Mouse (Mus musculus) limb, embryonic 13.5 days (tissue): Measurements from ENCODE around the gene Timp3. TPM values are rescaled to one million over a fixed set of nuclear protein-coding genes. Genes with fewer than 3 reads are reported as not detected.

ENCODE experiments used
- ATAC-seq: fragments of 200-750 bp; cut with Nextera tagmentation; 2 replicates; pipeline ENCODE4 v1.8.0; 2017; ENCODE audit warnings: low read depth, moderate number of reproducible peaks, moderate TSS enrichment; ENCODE audit not compliant: low FRiP score
- H3K27ac ChIP-seq: fragments of 300-500 bp; sonication (generic); 2 replicates; pipeline ENCODE4 v1.5.1; 2015; ENCODE audit warnings: inconsistent platforms, mild to moderate bottlenecking, moderate library complexity
- H3K27me3 ChIP-seq: fragments of 300-500 bp; sonication (generic); 2 replicates; pipeline ENCODE4 v1.6.1; 2015; ENCODE audit warnings: mild to moderate bottlenecking, inconsistent platforms
- H3K36me3 ChIP-seq: fragments of 300-500 bp; sonication (generic); 2 replicates; pipeline ENCODE4 v1.6.1; 2015; ENCODE audit warnings: inconsistent platforms, mild to moderate bottlenecking, moderate library complexity
- H3K4me1 ChIP-seq: fragments of 300-500 bp; sonication (generic); 2 replicates; pipeline ENCODE4 v1.6.1; 2015; ENCODE audit warnings: inconsistent platforms
- H3K4me2 ChIP-seq: fragments of 300-500 bp; sonication (generic); replicated peaks from 2 replicates; pipeline ENCODE4 v1.6.1; 2015; ENCODE audit warnings: inconsistent platforms, mild to moderate bottlenecking, moderate library complexity
- H3K4me3 ChIP-seq: fragments of 300-500 bp; sonication (generic); 2 replicates; pipeline ENCODE4 v1.5.1; 2015; ENCODE audit warnings: moderate library complexity, mild to moderate bottlenecking, inconsistent platforms
- H3K9ac ChIP-seq: fragments of 300-500 bp; sonication (generic); 2 replicates; pipeline ENCODE4 v1.6.1; 2015; ENCODE audit warnings: mild to moderate bottlenecking, inconsistent platforms
- H3K9me3 ChIP-seq: fragments of 300-500 bp; sonication (generic); 2 replicates; pipeline ENCODE4 v1.6.1; 2016; ENCODE audit warnings: inconsistent platforms
- WGBS: fragments of 180-500 bp; shearing (Covaris S2); methylation state at CpG from one replicate; pipeline ENCODE4 v1.1.7; 2015; 5-methylcytosine and 5-hydroxymethylcytosine counted together
- polyA plus RNA-seq: library from polyadenylated mRNA; unstranded; fragments of >200 nt; fragmentation: Nextera tagmentation; extraction: Ambion mirVana; gene quantifications from 2 replicates; pipeline ENCODE4 v1.2.1, GENCODE M21; 2015

Timp3 gene
- 81.8 and 89.5 TPM in 2 replicates for polyA plus RNA-seq

DNA sequence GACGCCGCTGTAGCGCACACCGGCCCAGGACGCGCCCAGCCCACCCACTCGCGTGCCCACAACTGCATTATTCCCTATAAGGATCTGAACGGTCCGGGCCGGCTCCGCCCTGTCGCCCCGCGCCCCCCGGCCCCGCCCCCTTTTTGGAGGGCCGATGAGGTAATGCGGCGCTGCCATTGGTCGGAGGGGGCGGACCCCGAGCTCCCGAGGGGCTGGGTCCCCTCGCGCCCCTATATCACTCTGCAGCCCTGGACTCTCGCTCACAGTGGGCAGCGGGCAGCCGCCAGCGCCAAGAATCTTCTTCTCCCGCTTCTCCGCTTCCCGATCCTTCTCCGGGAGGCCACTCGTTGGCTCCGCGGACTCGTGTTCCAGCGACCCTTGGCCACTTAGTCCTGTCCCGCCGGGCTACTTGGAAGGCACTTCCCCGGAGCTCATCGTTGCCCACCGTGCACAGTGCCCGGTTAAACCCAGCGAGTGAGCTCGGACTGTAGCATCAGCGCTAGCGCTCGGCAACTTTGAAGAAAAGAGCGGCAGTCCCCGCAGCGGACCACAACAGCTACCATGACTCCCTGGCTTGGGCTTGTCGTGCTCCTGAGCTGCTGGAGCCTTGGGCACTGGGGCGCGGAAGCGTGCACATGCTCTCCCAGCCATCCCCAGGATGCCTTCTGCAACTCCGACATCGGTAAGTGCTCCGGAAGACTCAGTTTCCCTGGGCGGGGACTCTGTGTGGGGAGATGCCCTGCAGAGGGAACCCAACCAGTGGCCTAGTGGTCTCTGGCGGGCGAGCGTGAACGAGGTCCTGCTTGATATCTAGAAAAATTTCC is at the start of gene Timp3:
Timp3 (plus strand) TSS at position 80 of the 824 bp plus-strand sequence.
- ATAC-seq, result peak; percentile 83
- peaks cover 3% of the 10 kb centered on the region; the same call in 1 of the 2 replicates for H3K36me3 ChIP-seq
- WGBS, result 1% methylated on average over 65 of the region's 65 CpGs
- peak within 1 kb of the TSS; percentile 86 for H3K27ac ChIP-seq
- no peaks in the 10 kb centered on the region for H3K27me3 ChIP-seq
- peak within 1 kb of the TSS; percentile 67 for H3K4me3 ChIP-seq
- no peaks in the 10 kb centered on the region for H3K9me3 ChIP-seq
- H3K4me2 ChIP-seq, result peak within 1 kb of the TSS; percentile 87
- peak within 1 kb of the TSS; percentile 92 for H3K9ac ChIP-seq
- H3K4me1 ChIP-seq, result peaks cover 55% of the 10 kb centered on the region

DNA sequence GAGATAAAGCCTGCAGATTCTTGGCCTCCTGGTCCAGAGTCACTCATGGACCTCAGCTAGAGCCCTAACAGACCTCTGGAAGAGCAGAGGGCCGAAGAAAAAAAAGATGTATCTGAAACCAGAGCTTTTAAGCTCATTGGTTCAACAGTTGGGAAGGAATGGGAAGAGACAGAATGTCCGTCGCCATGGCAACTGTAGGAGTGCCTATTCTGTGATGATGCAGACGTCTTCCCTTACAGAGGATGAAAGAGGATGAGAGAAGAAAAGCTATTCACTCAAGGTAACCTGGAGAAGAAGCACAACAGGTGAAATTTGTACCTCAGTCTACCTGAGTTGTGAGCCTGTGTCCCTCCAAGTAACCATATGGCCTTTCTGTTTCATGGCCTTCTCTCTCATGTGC is 44.0 kb upstream of the Timp3 start:
- no peak overlapping the region for H3K27ac ChIP-seq
- H3K9me3 ChIP-seq, result 0 out of 2 replicates have a peak, but pooled peaks cover 4% of the 10 kb centered on the region
- H3K27me3 ChIP-seq, result no peaks in the 10 kb centered on the region
- H3K4me3 ChIP-seq, result no peak overlapping the region
- WGBS, result 62% methylated on average over 4 of the region's 4 CpGs
- H3K4me1 ChIP-seq, result 0 out of 2 replicates have a peak, but pooled peaks cover 3% of the 10 kb centered on the region
- no peaks in the 10 kb centered on the region for H3K36me3 ChIP-seq
- no peak for ATAC-seq
- no peak overlapping the region for H3K9ac ChIP-seq
- no peak overlapping the region for H3K4me2 ChIP-seq

DNA sequence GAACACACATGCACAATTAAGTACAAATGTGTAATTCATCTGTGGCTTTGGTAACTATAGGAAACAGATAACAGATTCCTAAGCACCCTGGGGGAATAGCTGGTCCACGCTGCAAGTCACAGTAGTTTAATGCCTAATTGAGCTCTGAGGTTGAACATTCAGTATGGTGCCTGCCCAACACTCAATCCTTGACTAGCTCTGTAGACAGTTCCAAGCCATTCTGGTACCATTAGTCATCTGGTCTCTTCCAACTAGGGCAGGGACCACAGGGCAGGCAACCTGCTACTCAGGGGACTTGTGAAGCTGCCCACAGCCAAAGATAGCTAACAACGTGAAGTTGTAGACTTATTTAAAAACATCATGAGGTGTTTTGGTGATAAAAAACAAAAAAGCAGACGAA is 43.1 kb upstream of the Timp3 start:
- 80% methylated on average over 3 of the region's 3 CpGs for WGBS
- Histone ChIP-seq H3K9me3 (0 out of 2 replicates have a peak, but pooled peaks cover 4% of the 10 kb centered on the region), H3K9ac (no peak overlapping the region), H3K27ac (no peak overlapping the region), H3K4me2 (no peak overlapping the region), H3K4me3 (no peak overlapping the region), H3K36me3 (no peaks in the 10 kb centered on the region), H3K27me3 (no peaks in the 10 kb centered on the region), H3K4me1 (0 out of 2 replicates have a peak, but pooled peaks cover 3% of the 10 kb centered on the region)
- no peak for ATAC-seq

DNA sequence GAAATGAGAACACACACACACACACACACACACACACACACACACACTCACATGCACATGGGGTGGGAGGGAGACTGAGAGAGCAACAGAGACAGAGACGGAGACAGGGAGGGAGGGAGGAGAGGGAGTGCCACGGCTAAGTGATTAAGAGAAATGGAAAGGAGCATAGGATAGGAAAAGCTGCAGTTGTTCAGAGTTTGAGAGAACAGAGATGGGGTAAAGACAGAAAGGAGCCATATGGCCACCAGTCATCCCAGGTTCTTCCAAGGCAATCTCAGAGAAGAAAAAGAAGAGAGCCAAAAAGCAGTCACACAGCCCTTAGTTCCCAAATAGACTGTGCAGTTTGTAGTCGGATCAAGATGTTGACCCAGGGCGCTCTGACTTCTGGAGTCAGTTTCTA is 42.1 kb upstream of the Timp3 start:
- 0 out of 2 replicates have a peak, but pooled peaks cover 3% of the 10 kb centered on the region for H3K4me1 ChIP-seq
- no peaks in the 10 kb centered on the region for H3K36me3 ChIP-seq
- WGBS, result 59% methylated on average over 4 of the region's 4 CpGs
- H3K4me2 ChIP-seq, result no peak overlapping the region
- H3K9me3 ChIP-seq, result 0 out of 2 replicates have a peak, but pooled peaks cover 4% of the 10 kb centered on the region
- no peak overlapping the region for H3K27ac ChIP-seq
- no peaks in the 10 kb centered on the region for H3K27me3 ChIP-seq
- H3K4me3 ChIP-seq, result no peak overlapping the region
- ATAC-seq, result no peak
- no peak overlapping the region for H3K9ac ChIP-seq

DNA sequence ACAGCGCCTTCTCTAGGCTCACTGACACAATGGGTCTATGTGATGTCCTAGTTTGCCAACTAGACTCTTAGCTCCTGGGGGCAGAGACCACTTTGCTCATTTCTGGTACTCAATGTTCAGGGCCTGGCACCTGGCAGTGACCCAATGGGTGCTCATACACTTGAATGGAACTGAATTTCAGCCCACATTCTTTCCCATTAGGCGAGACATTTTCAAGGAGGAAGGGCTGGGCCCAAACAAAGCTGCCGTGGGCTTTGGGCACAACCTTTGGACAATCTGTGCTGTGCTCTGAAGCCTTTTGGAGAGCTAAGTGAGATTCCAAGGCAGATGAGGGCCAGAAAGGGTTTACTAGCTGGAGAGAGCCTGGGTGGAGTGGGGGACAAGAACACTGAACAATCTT is 41.2 kb upstream of the Timp3 start:
- Histone ChIP-seq H3K4me2 (no peak overlapping the region), H3K9me3 (0 out of 2 replicates have a peak, but pooled peaks cover 4% of the 10 kb centered on the region), H3K4me1 (0 out of 2 replicates have a peak, but pooled peaks cover 3% of the 10 kb centered on the region), H3K36me3 (no peaks in the 10 kb centered on the region), H3K27me3 (no peaks in the 10 kb centered on the region), H3K9ac (no peak overlapping the region), H3K4me3 (no peak overlapping the region), H3K27ac (no peak overlapping the region)
- ATAC-seq, result no peak
- WGBS, result 88% methylated on average over 3 of the region's 3 CpGs

DNA sequence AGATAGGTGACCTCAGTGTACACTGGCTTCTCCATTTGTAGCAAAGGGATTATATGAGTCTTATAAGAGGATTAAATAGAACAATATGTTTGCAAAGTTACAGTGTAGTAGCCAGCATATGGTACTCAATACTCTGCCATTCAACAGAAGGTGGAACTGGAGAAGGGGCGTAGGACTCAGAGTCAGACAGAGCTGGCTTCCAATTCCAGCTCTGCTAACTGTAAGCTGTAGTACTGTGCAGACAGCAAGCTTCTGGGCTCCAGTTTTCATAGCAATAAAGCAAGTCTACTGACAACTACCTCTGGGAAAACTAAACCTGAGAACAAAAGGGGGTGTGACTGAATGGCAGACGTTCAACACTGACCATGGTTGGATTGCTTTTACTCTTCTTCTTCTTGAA is 38.4 kb upstream of the Timp3 start:
- H3K4me2 ChIP-seq, result no peak overlapping the region
- no peak overlapping the region for H3K4me3 ChIP-seq
- WGBS, result 70% methylated on average over 2 of the region's 2 CpGs
- no peaks in the 10 kb centered on the region for H3K4me1 ChIP-seq
- ATAC-seq, result no peak
- no peak overlapping the region for H3K9ac ChIP-seq
- 0 out of 2 replicates have a peak, but pooled peaks cover 4% of the 10 kb centered on the region for H3K9me3 ChIP-seq
- H3K27ac ChIP-seq, result no peak overlapping the region
- no peaks in the 10 kb centered on the region for H3K36me3 ChIP-seq
- no peaks in the 10 kb centered on the region for H3K27me3 ChIP-seq

DNA sequence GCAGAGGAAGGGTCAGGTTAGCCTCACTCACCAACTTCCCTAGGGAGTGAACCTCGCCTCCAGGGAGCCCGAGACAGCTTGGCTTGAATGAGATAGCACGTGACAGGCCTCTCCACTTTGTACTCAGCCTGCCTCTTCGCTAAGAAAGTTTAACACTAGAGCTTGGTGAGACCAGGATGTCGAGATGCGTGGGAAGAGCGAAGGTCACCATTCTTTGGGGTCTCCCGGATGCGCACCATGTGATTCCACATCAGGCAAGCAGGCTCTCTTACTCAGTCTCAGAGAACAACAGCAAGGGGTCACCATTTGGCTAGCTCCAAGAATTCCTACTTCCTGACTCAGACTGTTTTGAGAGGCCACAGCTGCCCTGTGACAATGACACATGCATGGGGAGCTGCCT is 35.6 kb upstream of the Timp3 start:
- no peaks in the 10 kb centered on the region for H3K27me3 ChIP-seq
- no peak for ATAC-seq
- H3K4me3 ChIP-seq, result no peak overlapping the region
- no peaks in the 10 kb centered on the region for H3K4me1 ChIP-seq
- 0 out of 2 replicates have a peak, but pooled peaks cover 4% of the 10 kb centered on the region for H3K9me3 ChIP-seq
- no peak overlapping the region for H3K4me2 ChIP-seq
- H3K36me3 ChIP-seq, result no peaks in the 10 kb centered on the region
- no peak overlapping the region for H3K9ac ChIP-seq
- H3K27ac ChIP-seq, result no peak overlapping the region
- 89% methylated on average over 9 of the region's 9 CpGs for WGBS

DNA sequence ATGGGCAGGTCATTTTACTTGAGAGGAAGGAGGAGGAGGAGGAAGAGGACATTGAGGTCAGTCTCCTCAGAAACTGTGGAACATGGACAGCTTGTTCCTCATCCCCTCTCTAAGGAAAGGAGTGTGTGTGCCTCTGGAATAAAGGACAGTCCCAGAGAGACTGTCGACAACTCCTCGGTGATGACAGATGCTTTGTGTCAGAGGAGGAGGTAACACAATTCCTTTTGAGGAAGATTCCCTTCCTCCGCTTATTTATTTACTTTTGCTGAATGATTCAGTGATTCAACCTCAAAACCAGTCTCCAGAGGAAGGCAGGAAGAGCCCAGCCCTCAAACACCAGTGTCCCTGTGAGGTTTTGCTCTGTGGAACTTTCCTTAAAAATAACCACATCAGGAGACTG is 29.9 kb upstream of the Timp3 start:
- H3K4me3 ChIP-seq, result no peak overlapping the region
- ATAC-seq, result no peak
- no peaks in the 10 kb centered on the region for H3K9me3 ChIP-seq
- no peak overlapping the region for H3K4me2 ChIP-seq
- peaks cover 9% of the 10 kb centered on the region for H3K4me1 ChIP-seq
- no peak overlapping the region for H3K9ac ChIP-seq
- H3K27ac ChIP-seq, result no peak overlapping the region
- no peaks in the 10 kb centered on the region for H3K27me3 ChIP-seq
- 81% methylated on average over 3 of the region's 3 CpGs for WGBS
- no peaks in the 10 kb centered on the region for H3K36me3 ChIP-seq

DNA sequence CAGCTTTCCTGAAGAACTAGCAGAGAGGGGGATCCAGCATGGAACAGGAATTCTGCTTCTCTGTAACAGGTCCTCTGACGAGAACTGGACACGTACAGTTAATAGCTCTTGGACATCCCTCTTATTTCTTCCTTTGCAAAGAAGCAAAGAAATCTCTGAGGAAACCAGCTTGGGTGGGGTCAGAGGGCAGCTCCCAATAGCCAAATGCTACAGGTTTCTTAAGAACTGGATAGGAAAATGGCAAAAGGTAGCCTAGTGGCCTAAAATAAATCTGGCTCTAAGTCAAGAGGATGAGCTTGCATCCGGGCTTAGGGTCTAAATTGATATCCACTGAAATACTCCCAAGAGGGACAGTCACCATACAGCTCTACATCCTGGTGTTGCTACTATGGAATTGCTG is 27.3 kb upstream of the Timp3 start:
- 83% methylated on average over 3 of the region's 3 CpGs for WGBS

DNA sequence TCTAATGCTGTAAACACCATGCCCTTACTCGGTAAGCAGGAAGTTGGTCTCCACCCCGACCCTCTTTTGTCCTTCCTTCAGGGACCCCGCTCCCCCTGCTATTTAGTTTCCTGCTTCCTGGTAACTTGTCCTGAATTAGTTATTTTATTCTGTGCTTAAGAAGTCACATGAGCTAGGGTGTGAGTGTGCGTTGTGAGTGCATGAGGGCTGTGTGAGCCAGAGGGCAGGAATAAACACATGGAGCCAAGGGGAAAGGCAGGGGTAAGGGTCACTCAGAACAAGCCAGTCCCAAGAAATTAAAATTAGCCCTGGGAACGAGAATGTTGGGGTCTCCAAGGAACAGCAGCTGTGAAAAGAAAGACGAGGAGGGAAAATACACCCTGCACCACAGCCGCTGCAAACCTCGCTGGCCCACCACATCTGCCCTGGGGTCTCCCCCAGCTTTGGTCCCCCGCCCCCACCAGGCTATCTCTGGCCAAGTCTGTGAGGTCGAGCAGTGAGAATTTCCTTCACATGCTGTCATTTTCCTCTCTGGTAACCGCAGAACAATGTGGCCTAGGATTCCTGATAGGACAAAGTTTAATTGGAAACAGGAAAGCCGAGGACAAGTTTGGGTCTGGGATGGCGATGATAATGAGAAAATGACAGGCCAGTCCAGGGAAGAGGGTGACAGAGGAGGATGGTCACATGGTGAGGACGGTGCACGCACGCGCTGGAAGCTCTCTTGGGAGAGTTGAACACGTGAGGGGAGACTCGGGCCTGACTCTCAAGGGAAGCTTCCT is 26.6 kb upstream of the Timp3 start:
- Histone ChIP-seq H3K4me2 (no peak overlapping the region), H3K27me3 (no peaks in the 10 kb centered on the region), H3K4me1 (peaks cover 20% of the 10 kb centered on the region), H3K9me3 (no peaks in the 10 kb centered on the region), H3K36me3 (no peaks in the 10 kb centered on the region), H3K4me3 (no peak overlapping the region), H3K9ac (no peak overlapping the region), H3K27ac (0 out of 2 replicates have a peak overlapping the region, but pooled peaks have one; percentile 6)
- peak; percentile 40; the same call in 1 of the 2 replicates for ATAC-seq
- WGBS, result 54% methylated on average over 19 of the region's 19 CpGs

More for the DNA sequence above, 27.3 kb upstream of the Timp3 start:
- no peak overlapping the region for H3K27ac ChIP-seq
- no peak overlapping the region for H3K4me3 ChIP-seq
- H3K9ac ChIP-seq, result no peak overlapping the region
- H3K36me3 ChIP-seq, result no peaks in the 10 kb centered on the region
- H3K9me3 ChIP-seq, result no peaks in the 10 kb centered on the region
- peaks cover 12% of the 10 kb centered on the region for H3K4me1 ChIP-seq
- no peak for ATAC-seq
- H3K4me2 ChIP-seq, result no peak overlapping the region
- H3K27me3 ChIP-seq, result no peaks in the 10 kb centered on the region

DNA sequence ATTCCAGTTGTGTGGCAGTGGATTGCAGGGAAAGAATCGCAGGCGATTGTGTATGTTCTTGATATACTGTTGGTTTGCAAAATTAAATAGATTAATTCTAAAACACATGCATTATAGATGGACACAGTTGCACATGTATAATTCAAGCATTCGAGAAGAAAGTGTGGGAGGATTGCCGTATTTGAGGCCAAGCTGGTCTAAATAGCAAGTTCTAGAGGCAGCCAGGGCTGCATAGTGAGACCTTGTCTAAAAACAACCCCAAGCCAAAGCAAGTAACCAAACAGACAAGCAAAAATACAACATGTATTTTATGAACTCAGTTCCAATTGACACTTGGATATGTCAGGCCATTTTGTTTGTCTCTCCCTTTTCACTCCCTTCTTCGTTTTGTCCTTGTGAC is 24.6 kb upstream of the Timp3 start:
- Histone ChIP-seq H3K36me3 (no peaks in the 10 kb centered on the region), H3K27me3 (no peaks in the 10 kb centered on the region)
- 91% methylated on average over 5 of the region's 5 CpGs for WGBS

DNA sequence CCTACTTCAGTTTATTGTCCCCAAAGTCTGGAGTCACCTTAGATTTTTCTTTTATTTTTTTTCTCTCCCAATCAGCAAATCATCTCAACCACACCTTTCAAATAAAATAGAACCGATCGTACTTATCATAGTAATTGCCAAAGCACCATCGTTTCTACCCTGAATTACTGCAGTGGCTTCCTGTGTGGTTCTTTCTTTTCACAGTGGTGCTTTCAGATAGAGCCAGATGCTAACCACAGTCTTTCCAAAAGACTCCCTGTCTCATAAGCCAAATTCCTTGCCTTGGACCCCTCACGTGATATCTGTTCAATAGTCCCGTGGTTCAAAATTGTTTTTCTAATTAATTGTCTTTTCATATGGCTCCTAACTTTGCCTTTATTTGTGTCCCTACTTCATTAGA is 22.8 kb upstream of the Timp3 start:
- H3K9ac ChIP-seq, result no peak overlapping the region
- 76% methylated on average over 5 of the region's 5 CpGs for WGBS
- H3K36me3 ChIP-seq, result no peaks in the 10 kb centered on the region
- no peak overlapping the region for H3K4me2 ChIP-seq
- H3K27ac ChIP-seq, result no peak overlapping the region
- no peaks in the 10 kb centered on the region for H3K27me3 ChIP-seq
- peaks cover 35% of the 10 kb centered on the region for H3K4me1 ChIP-seq
- no peak for ATAC-seq
- H3K4me3 ChIP-seq, result no peak overlapping the region
- no peaks in the 10 kb centered on the region for H3K9me3 ChIP-seq

More for the DNA sequence above, 24.6 kb upstream of the Timp3 start:
- Histone ChIP-seq H3K9ac (no peak overlapping the region), H3K4me1 (peaks cover 35% of the 10 kb centered on the region), H3K4me2 (no peak overlapping the region), H3K4me3 (no peak overlapping the region), H3K27ac (no peak overlapping the region), H3K9me3 (no peaks in the 10 kb centered on the region)
- no peak for ATAC-seq
